Comparison of ENCODE assay signal across 8 mouse cellular contexts in genomic region chr7:118593567-118594407, GRCm38 (mm10). TPM values are rescaled to one million over a fixed set of nuclear protein-coding genes. Genes with fewer than 3 reads are reported as not detected.
DNase-seq lines count a peak whose midpoint lies in the region; ATAC-seq and TF ChIP-seq lines count a peak whose summit lies in the region.

No protein-coding gene starts in this region.

- H3K27ac ChIP-seq in forebrain, embryonic 15.5 days (replicated peaks), result peak overlapping the region; percentile 95
- peak overlapping the region; percentile 67; the same call in 1 of the 2 replicates for H3K27ac ChIP-seq in stomach, embryonic 14.5 days (ENCODE audit: low read length)

- 24% methylated on average over 9 of the region's 9 CpGs for WGBS in lung, adult 2 months
- WGBS in forebrain, embryonic 15.5 days, result under 1% methylated on average over 9 of the region's 9 CpGs
- 9% methylated on average over 9 of the region's 9 CpGs for WGBS in stomach, embryonic 14.5 days

- no peaks in the 10 kb centered on the region for H3K36me3 ChIP-seq in forebrain, embryonic 15.5 days
- H3K36me3 ChIP-seq in stomach, embryonic 14.5 days (ENCODE audit: control insufficient read depth, insufficient read depth, low read length), result no peaks in the 10 kb centered on the region

- H3K9me3 ChIP-seq in forebrain, embryonic 15.5 days, result no peaks in the 10 kb centered on the region
- no peaks in the 10 kb centered on the region for H3K9me3 ChIP-seq in stomach, embryonic 14.5 days (ENCODE audit: control insufficient read depth, low read depth, low read length)

- peak overlapping the region; percentile 17; the same call in 1 of the 2 replicates for H3K4me2 ChIP-seq in forebrain, embryonic 15.5 days (replicated peaks)
- H3K4me2 ChIP-seq in stomach, embryonic 14.5 days (replicated peaks; ENCODE audit: low read depth, low read length), result 0 out of 2 replicates have a peak overlapping the region, but pooled peaks have one; percentile 10

- H3K4me3 ChIP-seq in lung, adult 2 months (replicated peaks; ENCODE audit: extremely low read depth, low read depth, low read length), result no peak overlapping the region
- H3K4me3 ChIP-seq in forebrain, embryonic 15.5 days, result no peak overlapping the region
- no peak overlapping the region for H3K4me3 ChIP-seq in stomach, embryonic 14.5 days (ENCODE audit: low read depth, low read length)

- ATAC-seq in forebrain, embryonic 15.5 days (replicated peaks), result peak; percentile 93
- peak; percentile 69; the same call in 1 of the 2 replicates for ATAC-seq in stomach, embryonic 14.5 days (ENCODE audit: insufficient number of reproducible peaks, insufficient read depth, low FRiP score, low read depth)

- TF ChIP-seq POLR2A in lung, adult 2 months (IDR thresholded peaks at IDR 0.05; ENCODE audit: borderline replicate concordance, extremely low read depth, low read depth, low read length), result no peak

- H3K9ac ChIP-seq in forebrain, embryonic 15.5 days (replicated peaks), result no peak overlapping the region
- H3K9ac ChIP-seq in stomach, embryonic 14.5 days (replicated peaks; ENCODE audit: low read depth, low read length), result no peak overlapping the region

- no peaks in the 10 kb centered on the region for H3K4me1 ChIP-seq in lung, adult 2 months (ENCODE audit: control insufficient read depth, insufficient read depth, low read length)
- H3K4me1 ChIP-seq in forebrain, embryonic 15.5 days, result peaks cover 49% of the 10 kb centered on the region
- H3K4me1 ChIP-seq in stomach, embryonic 14.5 days (ENCODE audit: control insufficient read depth, insufficient read depth, low read length), result peaks cover 16% of the 10 kb centered on the region

- H3K27me3 ChIP-seq in forebrain, embryonic 15.5 days, result no peaks in the 10 kb centered on the region
- peaks cover 9% of the 10 kb centered on the region; the same call in 1 of the 2 replicates for H3K27me3 ChIP-seq in stomach, embryonic 14.5 days (ENCODE audit: control insufficient read depth, insufficient read depth, low read length)

- TF ChIP-seq CTCF in lung, adult 2 months (IDR thresholded peaks at IDR 0.05; ENCODE audit: insufficient read depth, low read length), result no peak

- peak; percentile 31 for DNase-seq in lung, adult 2 months
- DNase-seq in lung, postnatal 14 days, result no peak
- DNase-seq in layer of hippocampus, postnatal 25 days (ENCODE audit: extremely low spot score in 1 of 2, low spot score in 1 of 2), result peak; percentile 43 to 54
- peak; percentile 65 for DNase-seq in lung, postnatal 36 days
- no peak for DNase-seq in B cell, adult 2 months
- DNase-seq in urinary bladder, postnatal 10 days (ENCODE audit: low spot score), result no peak

RNA-seq across cellular contexts. Expression of gene Tmc5, which starts 3.3 kb away (rescaled TPM):
- 0.57 and 1.1 TPM in 2 replicates for polyA plus RNA-seq in lung, adult 2 months (2012; rRNA removed)
- 0.27 and 0.32 TPM in 2 replicates for polyA plus RNA-seq in forebrain, embryonic 15.5 days (2015; fragmentation: Nextera tagmentation; extraction: Ambion mirVana)
- total RNA-seq in layer of hippocampus, postnatal 25 days (2021), result under 1 TPM; 0.44 to 0.54 TPM
- 0.51 and 0.77 TPM in 2 replicates for polyA plus RNA-seq in stomach, embryonic 14.5 days (2014; fragmentation: Nextera tagmentation; extraction: Ambion mirVana)

RNA-seq across cellular contexts. Expression of gene Tmc7, which starts 9.3 kb away (rescaled TPM):
- 1.3 and 1.5 TPM in 2 replicates for polyA plus RNA-seq in lung, adult 2 months (2012; rRNA removed)
- 7.8 TPM in 2 replicates for polyA plus RNA-seq in forebrain, embryonic 15.5 days (2015; fragmentation: Nextera tagmentation; extraction: Ambion mirVana)
- 10 to 100 TPM; 15.0 to 17.7 TPM for total RNA-seq in layer of hippocampus, postnatal 25 days (2021)
- polyA plus RNA-seq in stomach, embryonic 14.5 days (2014; fragmentation: Nextera tagmentation; extraction: Ambion mirVana), result 13.3 and 14.8 TPM in 2 replicates

Comparison
In these comparisons a context has a peak if more than half of its experiments do, and no peak if none do; other contexts are left out.
1. DNase-seq: peak in lung, adult 2 months (single experiment), layer of hippocampus, postnatal 25 days (2 of 2) and lung, postnatal 36 days (single experiment); none in lung, postnatal 14 days (single experiment), B cell, adult 2 months (0 of 2) and urinary bladder, postnatal 10 days (single experiment).